Mouse (Mus musculus): Measurements from ENCODE around the gene Camta1. TPM values are rescaled to one million over a fixed set of nuclear protein-coding genes. Genes with fewer than 3 reads are reported as not detected.

The Camta1 gene
- polyA plus RNA-seq, 1 experiment from 2014 or later: 81.8 TPM

GRCm38 (mm10) chr4:151404581-151405256, 457.0 kb downstream of the Camta1 start:
- no peak overlapping the region for H3K27ac ChIP-seq (ENCODE audit: low read length)
- no peak overlapping the region for H3K4me2 ChIP-seq (ENCODE audit: low read depth, low read length)
- H3K9ac ChIP-seq (ENCODE audit: low read length): no peak overlapping the region
- no peaks in the 10 kb centered on the region for H3K36me3 ChIP-seq (ENCODE audit: control insufficient read depth, insufficient read depth, low read length)
- no peaks in the 10 kb centered on the region for H3K9me3 ChIP-seq (replicated peaks; ENCODE audit: control insufficient read depth, low read length)
- no peaks in the 10 kb centered on the region for H3K4me1 ChIP-seq (ENCODE audit: control insufficient read depth, insufficient read depth, low read length)
- 62% methylated on average over 17 of the region's 17 CpGs for WGBS
- peak; percentile 56; the same call in 1 of the 2 replicates for ATAC-seq (ENCODE audit: insufficient read depth, low FRiP score)
- no peak overlapping the region for H3K4me3 ChIP-seq (replicated peaks; ENCODE audit: low read length)
- no peaks in the 10 kb centered on the region for H3K27me3 ChIP-seq (ENCODE audit: control insufficient read depth, insufficient read depth, low read length)

GRCm38 (mm10) chr4:151401685-151402397, 459.8 kb downstream of the Camta1 start:
- no peak for ATAC-seq (ENCODE audit: insufficient read depth, low FRiP score)
- no peak overlapping the region for H3K4me2 ChIP-seq (ENCODE audit: low read depth, low read length)
- WGBS: 80% methylated on average over 22 of the region's 22 CpGs

GRCm38 (mm10) chr4:151396536-151396935, 465.1 kb downstream of the Camta1 start:
- Histone ChIP-seq H3K36me3 (ENCODE audit: control insufficient read depth, insufficient read depth, low read length) (no peaks in the 10 kb centered on the region), H3K9me3 (replicated peaks; ENCODE audit: control insufficient read depth, low read length) (no peaks in the 10 kb centered on the region), H3K4me2 (ENCODE audit: low read depth, low read length) (no peak overlapping the region), H3K27ac (ENCODE audit: low read length) (no peak overlapping the region), H3K4me1 (ENCODE audit: control insufficient read depth, insufficient read depth, low read length) (no peaks in the 10 kb centered on the region), H3K27me3 (ENCODE audit: control insufficient read depth, insufficient read depth, low read length) (no peaks in the 10 kb centered on the region), H3K9ac (ENCODE audit: low read length) (no peak overlapping the region), H3K4me3 (replicated peaks; ENCODE audit: low read length) (no peak overlapping the region)
- ATAC-seq (ENCODE audit: insufficient read depth, low FRiP score): no peak
- 84% methylated on average over 7 of the region's 7 CpGs for WGBS

More at GRCm38 (mm10) chr4:151401685-151402397, 459.8 kb downstream of the Camta1 start:
- Histone ChIP-seq H3K27ac (ENCODE audit: low read length) (no peak overlapping the region), H3K4me1 (ENCODE audit: control insufficient read depth, insufficient read depth, low read length) (no peaks in the 10 kb centered on the region), H3K36me3 (ENCODE audit: control insufficient read depth, insufficient read depth, low read length) (no peaks in the 10 kb centered on the region), H3K4me3 (replicated peaks; ENCODE audit: low read length) (no peak overlapping the region), H3K9me3 (replicated peaks; ENCODE audit: control insufficient read depth, low read length) (no peaks in the 10 kb centered on the region), H3K27me3 (ENCODE audit: control insufficient read depth, insufficient read depth, low read length) (no peaks in the 10 kb centered on the region), H3K9ac (ENCODE audit: low read length) (0 out of 2 replicates have a peak overlapping the region, but pooled peaks have one; percentile 2)

- H3K36me3 ChIP-seq (ENCODE audit: control insufficient read depth, insufficient read depth, low read length): no peaks in the 10 kb centered on the region
- no peak overlapping the region for H3K9ac ChIP-seq (ENCODE audit: low read length)
- no peak for ATAC-seq (ENCODE audit: insufficient read depth, low FRiP score)
- no peaks in the 10 kb centered on the region for H3K9me3 ChIP-seq (replicated peaks; ENCODE audit: control insufficient read depth, low read length)
- no peak overlapping the region for H3K27ac ChIP-seq (ENCODE audit: low read length)
- H3K27me3 ChIP-seq (ENCODE audit: control insufficient read depth, insufficient read depth, low read length): no peaks in the 10 kb centered on the region
- peaks cover 10% of the 10 kb centered on the region for H3K4me1 ChIP-seq (ENCODE audit: control insufficient read depth, insufficient read depth, low read length)
- H3K4me3 ChIP-seq (replicated peaks; ENCODE audit: low read length): no peak overlapping the region
- 71% methylated on average over 11 of the region's 11 CpGs for WGBS
- no peak overlapping the region for H3K4me2 ChIP-seq (ENCODE audit: low read depth, low read length)
Observed at GRCm38 (mm10) chr4:151389345-151389744, 472.3 kb downstream of the Camta1 start.

GRCm38 (mm10) chr4:151386701-151387451, 474.8 kb downstream of the Camta1 start:
- Histone ChIP-seq H3K4me1 (ENCODE audit: control insufficient read depth, insufficient read depth, low read length) (peaks cover 10% of the 10 kb centered on the region), H3K27me3 (ENCODE audit: control insufficient read depth, insufficient read depth, low read length) (no peaks in the 10 kb centered on the region), H3K9me3 (replicated peaks; ENCODE audit: control insufficient read depth, low read length) (no peaks in the 10 kb centered on the region), H3K27ac (ENCODE audit: low read length) (no peak overlapping the region), H3K9ac (ENCODE audit: low read length) (peak overlapping the region; percentile 67), H3K36me3 (ENCODE audit: control insufficient read depth, insufficient read depth, low read length) (no peaks in the 10 kb centered on the region), H3K4me2 (ENCODE audit: low read depth, low read length) (peak overlapping the region; percentile 67), H3K4me3 (replicated peaks; ENCODE audit: low read length) (peak overlapping the region; percentile 49)
- ATAC-seq (ENCODE audit: insufficient read depth, low FRiP score): 0 out of 2 replicates have a peak, but pooled peaks have one; percentile 33
- under 1% methylated on average over 24 of the region's 24 CpGs for WGBS

- Histone ChIP-seq H3K27ac (ENCODE audit: low read length) (no peak overlapping the region), H3K9ac (ENCODE audit: low read length) (peak overlapping the region; percentile 67; the same call in 1 of the 2 replicates), H3K36me3 (ENCODE audit: control insufficient read depth, insufficient read depth, low read length) (no peaks in the 10 kb centered on the region), H3K27me3 (ENCODE audit: control insufficient read depth, insufficient read depth, low read length) (no peaks in the 10 kb centered on the region), H3K4me1 (ENCODE audit: control insufficient read depth, insufficient read depth, low read length) (peaks cover 10% of the 10 kb centered on the region), H3K4me2 (ENCODE audit: low read depth, low read length) (peak overlapping the region; percentile 67), H3K9me3 (replicated peaks; ENCODE audit: control insufficient read depth, low read length) (no peaks in the 10 kb centered on the region), H3K4me3 (replicated peaks; ENCODE audit: low read length) (peak overlapping the region; percentile 49)
- peak; percentile 50; the same call in 1 of the 2 replicates for ATAC-seq (ENCODE audit: insufficient read depth, low FRiP score)
- 11% methylated on average over 12 of the region's 12 CpGs for WGBS
Observed at GRCm38 (mm10) chr4:151385985-151386700, 475.5 kb downstream of the Camta1 start.

- Histone ChIP-seq H3K4me1 (ENCODE audit: control insufficient read depth, insufficient read depth, low read length) (no peaks in the 10 kb centered on the region), H3K27me3 (ENCODE audit: control insufficient read depth, insufficient read depth, low read length) (no peaks in the 10 kb centered on the region), H3K4me2 (ENCODE audit: low read depth, low read length) (no peak overlapping the region), H3K27ac (ENCODE audit: low read length) (no peak overlapping the region), H3K4me3 (replicated peaks; ENCODE audit: low read length) (no peak overlapping the region), H3K9ac (ENCODE audit: low read length) (no peak overlapping the region), H3K9me3 (replicated peaks; ENCODE audit: control insufficient read depth, low read length) (no peaks in the 10 kb centered on the region), H3K36me3 (ENCODE audit: control insufficient read depth, insufficient read depth, low read length) (no peaks in the 10 kb centered on the region)
- 65% methylated on average over 1 of the region's 1 CpGs for WGBS
- no peak for ATAC-seq (ENCODE audit: insufficient read depth, low FRiP score)
Observed at GRCm38 (mm10) chr4:151377731-151378130, 483.9 kb downstream of the Camta1 start.

GRCm38 (mm10) chr4:151376234-151376633, 485.4 kb downstream of the Camta1 start:
- H3K9me3 ChIP-seq (replicated peaks; ENCODE audit: control insufficient read depth, low read length): no peaks in the 10 kb centered on the region
- H3K4me1 ChIP-seq (ENCODE audit: control insufficient read depth, insufficient read depth, low read length): no peaks in the 10 kb centered on the region
- H3K9ac ChIP-seq (ENCODE audit: low read length): no peak overlapping the region
- H3K36me3 ChIP-seq (ENCODE audit: control insufficient read depth, insufficient read depth, low read length): no peaks in the 10 kb centered on the region
- H3K4me3 ChIP-seq (replicated peaks; ENCODE audit: low read length): no peak overlapping the region
- no peak overlapping the region for H3K27ac ChIP-seq (ENCODE audit: low read length)
- H3K27me3 ChIP-seq (ENCODE audit: control insufficient read depth, insufficient read depth, low read length): no peaks in the 10 kb centered on the region
- H3K4me2 ChIP-seq (ENCODE audit: low read depth, low read length): no peak overlapping the region
- WGBS: 84% methylated on average over 26 of the region's 26 CpGs
- ATAC-seq (ENCODE audit: insufficient read depth, low FRiP score): no peak
